Mouse (Mus musculus) heart, adult 11 months (tissue): ENCODE measurements around the gene Itgb2.

ENCODE experiments used
- DNase-seq: peaks from one replicate; pipeline ENCODE4 v3.0.0; 2022

Itgb2 gene

DNA sequence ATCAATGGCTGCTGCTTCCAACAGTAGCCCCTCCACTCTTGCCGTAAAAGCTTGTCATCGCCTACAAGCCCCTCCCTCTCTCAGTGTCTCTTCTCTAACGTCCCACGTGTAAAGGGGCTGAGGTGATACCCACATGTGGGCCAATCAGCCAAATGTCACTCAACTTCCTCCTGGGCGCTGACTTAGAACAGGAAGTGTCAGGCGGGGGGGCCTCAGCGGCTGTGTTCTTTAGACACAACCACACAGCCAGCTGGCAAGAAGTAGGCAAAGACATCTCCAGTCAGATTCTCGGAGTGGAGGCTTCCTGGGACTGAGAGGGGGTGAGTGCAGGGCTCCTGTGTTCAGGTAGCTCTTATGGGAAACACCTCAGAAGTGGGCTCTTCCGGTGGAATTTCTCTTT lies at the start of gene Itgb2:
TSS of gene Itgb2 (plus strand) at position 113 of the 400 bp plus-strand sequence.
- DNase-seq: peak; percentile 97

DNA sequence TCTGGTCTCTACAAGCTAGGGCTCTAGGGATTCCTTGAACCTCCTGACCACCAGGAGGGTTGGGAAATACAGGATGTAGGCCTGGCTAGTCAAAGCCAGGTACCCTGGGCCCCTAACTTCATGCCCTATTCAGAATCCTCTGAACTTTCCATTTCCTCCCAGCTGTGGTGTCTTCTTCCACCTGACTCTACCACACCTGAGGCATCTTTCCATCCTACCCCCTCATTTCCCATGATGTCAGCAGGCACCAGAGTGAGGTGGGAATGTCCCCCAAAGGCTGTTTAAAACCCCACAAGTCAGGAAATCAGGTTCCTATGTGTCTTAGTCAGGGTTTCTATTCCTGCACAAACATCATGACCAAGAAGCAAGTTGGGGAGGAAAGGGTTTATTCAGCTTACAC lies 48.2 kb upstream of the Itgb2 start:
- no peak for DNase-seq

DNA sequence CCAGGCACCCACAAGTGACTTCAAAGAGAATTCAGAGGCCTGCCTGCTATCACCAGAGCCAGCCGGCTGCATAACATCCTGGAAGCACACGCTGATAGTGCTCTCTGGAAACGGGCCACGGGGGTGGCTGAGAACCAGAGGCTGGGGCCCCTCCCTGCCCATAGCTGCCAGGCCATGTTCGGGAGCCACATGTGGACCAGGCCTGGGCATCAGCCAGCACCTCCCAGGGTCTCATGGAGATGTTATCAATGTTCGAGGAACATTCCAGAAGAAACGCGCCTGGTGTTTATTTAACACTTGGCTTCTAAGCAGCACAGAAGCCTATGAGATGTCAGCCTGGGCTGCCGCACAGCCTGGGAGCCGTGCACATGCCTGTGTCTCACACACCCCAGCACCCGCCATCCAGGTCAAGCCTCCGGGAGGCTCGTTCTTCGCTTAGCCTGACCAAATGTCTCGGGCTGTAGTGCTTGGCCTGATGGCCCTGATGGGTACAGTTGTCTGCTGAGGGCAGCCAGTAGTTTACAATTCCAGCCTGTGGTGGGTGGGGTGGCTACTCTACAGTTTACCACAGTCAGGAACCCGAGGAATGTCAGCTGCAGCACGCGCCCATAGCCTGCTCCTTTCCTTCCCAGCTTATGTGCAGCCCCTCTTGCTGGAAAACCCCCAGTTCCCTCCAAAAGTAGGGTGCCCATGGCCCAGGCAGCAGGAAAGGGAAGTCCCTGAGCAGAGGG lies 45.7 kb upstream of the Itgb2 start:
- peak; percentile 99 for DNase-seq

DNA sequence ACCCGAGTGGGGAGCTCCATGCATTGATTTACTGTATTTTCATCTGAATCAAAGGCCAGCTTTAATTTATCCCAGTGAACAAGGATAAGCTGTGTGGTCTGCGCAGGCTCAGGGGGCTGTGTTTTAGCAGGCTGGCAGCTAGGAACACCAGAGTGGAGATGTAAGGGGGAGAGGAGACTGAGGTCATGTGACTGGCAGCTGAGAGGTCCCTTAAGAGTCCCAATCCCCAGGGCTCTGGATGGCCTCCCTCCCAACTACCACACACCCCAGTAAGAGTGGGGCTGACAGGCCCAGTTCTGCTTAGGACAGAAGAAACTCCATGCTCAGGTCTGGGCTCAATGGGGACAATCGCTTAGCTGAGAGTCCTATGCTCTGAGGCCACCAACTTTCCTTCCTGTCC lies 44.3 kb upstream of the Itgb2 start:
- no peak for DNase-seq

DNA sequence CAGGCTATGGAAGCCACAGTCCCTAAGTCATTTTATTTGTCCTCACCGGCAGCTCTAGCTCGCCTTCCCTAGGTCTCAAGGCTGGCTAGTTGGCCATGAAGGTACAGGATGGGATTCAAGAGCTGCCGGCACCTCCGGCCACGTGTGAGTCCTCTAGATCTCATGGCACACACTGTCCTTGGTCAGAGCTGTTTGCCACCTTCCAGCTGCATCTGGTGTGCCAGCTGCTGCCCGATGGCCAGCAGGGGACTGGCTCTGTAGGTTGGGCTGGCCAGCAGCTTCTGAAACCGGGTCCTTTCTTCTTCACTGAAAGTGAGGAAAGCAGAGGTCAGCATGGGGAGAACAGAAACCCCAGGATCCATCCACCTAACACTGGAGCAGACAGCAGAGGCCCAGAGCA lies 41.9 kb upstream of the Itgb2 start:
- DNase-seq: peak; percentile 95

DNA sequence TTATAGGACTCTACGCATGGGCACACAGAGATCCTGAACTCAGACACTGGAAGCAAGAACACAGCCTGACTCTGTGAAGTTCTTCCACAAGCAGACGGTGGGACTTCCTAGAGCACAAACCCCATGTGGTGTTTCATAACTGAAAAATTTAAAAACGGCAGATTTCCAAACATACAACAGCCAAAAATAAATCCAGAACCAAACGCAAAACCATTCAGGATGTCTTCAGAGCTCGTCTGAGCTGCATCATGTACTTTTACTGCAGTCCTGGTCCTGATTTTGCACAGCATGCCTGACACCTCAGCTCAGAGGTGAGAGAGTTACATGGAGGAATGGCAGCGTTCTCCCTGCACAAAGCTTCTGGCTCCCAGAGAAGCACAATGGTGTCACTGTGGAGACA lies 38.5 kb upstream of the Itgb2 start:
- no peak for DNase-seq

DNA sequence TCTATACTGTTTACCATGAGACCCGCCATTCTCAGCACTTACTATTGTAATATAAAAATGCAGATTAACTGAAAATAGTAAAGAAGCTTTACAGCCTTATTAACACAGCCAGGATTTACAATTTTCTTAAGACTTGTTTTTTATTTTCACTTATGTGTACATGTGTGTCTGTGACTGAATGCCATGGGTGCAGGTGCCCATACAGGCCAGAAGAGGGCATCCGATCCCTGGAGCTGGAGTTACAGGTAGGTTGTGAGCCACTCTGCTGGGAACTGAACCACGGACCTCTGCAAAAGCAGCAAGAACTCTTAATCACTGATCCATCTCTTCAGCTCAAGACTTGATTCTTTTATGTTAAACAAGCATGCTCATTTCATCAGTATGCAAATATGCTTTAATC lies 37.2 kb upstream of the Itgb2 start:
- no peak for DNase-seq

DNA sequence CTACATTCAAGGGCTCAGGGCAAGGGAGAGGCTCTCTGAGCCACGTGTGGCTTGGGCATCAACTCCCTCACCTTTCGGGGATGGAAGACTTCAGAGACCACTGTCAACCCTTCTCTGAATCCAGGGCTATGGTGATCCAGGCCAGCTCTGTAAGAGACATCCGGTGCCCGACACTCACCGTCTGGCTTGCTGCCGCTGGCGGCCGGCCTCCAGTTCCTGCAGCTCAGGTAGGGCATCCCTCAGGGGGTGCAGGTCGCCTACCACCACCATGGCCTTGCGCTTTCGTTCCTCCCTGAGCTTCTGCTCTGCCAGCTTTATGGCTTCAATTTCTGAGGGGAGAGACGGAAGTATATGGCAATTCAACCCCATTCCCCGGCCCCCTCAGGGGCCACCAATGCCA lies 32.9 kb upstream of the Itgb2 start:
- DNase-seq: no peak

DNA sequence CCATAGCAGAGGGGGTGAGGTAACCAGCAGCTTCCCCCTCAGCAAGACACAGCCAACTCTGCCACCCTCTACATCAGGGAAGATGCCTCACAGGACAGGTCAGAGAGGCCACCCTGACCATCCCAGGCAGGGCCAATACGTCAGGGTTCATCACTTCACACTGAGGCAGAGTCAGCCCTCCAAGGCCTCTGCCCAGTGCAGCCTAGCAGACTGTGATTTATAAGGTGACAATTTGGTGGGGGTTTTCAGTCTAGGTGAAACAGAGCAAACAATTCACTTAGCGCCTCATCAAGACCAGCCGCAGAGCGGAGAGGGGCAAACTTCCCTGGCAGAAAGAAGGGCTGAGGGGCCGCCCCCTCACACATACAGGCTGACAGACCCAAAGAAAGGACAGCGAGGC lies 31.8 kb upstream of the Itgb2 start:
- no peak for DNase-seq

DNA sequence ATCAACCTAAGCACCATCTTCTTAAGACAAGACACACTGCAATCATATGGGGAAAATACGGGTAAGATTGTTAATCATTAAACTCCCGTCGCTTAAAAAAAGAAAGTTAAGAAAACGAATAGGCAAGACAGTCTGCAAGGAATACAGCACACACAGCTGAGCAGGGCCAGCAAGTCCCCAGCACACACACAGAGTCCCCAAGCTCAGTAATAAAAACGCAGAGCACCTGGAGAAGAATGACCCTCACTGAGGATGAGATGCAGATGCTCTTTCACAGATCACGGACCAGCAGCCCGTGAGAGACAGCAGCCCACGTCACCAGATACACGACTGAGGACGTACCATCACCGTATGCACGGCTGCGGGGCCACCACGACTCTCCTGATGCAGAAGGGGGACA lies 29.4 kb upstream of the Itgb2 start:
- DNase-seq: no peak

DNA sequence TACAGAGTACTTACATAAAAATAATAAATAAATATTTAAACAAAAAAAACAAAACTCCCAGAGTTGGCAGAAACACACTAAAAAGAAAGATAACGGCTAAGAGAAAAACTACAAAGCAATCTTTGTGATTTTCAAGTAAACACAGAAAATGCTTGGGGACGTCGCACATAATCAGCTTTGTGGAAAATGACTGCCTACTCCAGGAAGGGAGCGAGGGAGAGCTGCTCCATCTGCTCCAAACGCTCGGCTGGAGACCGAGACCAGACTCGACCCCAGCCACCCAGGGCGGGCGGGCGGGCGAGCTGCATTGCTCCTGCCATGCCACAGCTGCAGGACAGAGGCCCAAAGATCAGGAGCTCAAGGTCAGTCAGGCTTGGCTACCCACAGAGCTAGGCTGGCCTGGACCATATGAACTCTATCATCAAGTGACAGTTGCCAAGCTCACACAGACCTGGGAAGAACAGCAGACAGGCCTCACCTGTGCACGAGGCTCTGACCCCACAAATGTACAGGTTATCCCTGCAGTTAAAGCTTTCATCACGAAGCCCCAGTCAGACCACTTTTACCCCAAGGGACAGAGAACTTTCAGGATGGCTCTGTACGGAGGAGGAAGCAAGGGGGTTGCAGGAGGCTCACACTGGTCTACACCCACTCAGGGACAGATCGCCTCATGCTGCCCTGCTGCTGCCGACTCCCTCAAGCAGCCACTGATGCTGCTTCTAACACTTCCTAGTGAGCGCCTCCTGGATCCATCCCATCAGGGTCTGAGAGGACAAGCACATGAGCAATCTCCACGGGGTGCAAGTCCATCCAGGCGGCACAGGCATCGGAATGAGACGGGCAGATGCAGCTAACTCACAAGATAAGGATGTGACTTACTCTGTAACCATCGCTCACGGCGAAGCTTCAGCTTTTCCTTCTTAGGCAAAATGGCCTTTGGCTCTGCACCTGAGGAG lies 26.8 kb upstream of the Itgb2 start:
- DNase-seq: no peak

DNA sequence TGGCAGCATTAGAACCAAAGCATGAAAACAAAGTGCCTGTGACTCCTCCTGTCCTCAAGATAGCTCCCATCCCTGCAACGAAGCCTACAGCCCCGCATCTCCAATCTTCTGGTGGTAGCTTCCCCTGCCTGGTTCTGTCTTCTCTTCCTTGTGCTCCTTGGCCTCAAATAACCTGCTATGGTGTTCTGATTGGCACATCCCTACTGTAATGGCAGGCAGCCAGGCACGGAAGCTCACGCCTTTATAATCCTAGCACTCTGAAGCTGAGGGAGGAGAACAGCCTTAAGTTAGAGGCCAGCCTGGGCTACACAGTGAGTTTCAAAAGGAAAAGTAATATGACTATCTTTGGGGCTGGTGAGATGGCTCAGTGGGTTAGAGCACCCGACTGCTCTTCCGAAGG lies 25.9 kb upstream of the Itgb2 start:
- DNase-seq: no peak

DNA sequence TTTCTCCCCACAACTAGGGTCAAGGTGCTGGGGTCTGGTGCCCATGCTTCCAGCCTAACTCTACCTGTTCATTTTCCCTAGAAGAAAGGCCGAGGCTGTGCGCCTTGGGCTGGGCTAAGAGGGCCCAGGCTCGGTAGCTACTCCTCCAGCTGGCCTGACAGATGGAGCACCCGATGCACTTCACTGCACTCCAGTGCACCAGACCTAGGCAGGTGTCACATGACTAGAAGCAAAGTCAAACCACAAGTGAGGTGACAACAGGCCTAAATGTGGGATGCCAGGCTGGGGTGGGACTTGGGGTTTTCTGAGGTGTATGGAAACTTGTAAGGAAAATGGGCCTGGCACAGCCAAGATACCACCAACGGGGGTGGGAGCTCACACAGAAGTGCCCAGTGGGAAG lies 23.5 kb upstream of the Itgb2 start:
- DNase-seq: peak; percentile 95

DNA sequence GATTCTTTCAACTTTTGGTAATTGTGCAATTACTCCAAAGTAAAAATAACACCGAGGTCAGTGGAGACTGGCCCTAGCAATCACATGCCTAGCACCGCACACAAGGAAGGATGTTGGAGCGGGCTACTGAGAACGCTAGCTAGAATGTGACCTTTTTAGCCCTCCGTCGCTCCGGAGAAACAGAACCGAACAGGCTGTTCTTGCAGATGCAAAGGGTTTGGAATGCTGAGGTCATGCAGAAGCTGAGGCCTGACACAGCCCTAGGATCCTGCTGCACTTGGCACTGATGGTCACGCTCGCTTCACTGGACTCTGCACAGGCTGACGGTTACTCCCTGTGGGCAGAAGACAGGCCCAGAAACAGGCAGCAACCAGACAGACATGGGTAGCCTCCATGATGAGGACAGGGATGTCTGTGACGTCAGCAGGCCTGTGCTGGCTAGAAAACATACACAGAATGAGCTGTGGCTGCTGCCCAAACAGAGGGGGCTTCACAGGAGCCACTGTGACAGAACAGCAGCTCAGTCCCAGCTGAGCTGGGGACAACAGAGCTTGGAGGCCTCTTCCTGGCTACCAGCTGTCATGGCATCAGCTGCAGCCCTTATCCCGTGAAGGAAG lies 23.0 kb upstream of the Itgb2 start:
- peak; percentile 99 for DNase-seq

DNA sequence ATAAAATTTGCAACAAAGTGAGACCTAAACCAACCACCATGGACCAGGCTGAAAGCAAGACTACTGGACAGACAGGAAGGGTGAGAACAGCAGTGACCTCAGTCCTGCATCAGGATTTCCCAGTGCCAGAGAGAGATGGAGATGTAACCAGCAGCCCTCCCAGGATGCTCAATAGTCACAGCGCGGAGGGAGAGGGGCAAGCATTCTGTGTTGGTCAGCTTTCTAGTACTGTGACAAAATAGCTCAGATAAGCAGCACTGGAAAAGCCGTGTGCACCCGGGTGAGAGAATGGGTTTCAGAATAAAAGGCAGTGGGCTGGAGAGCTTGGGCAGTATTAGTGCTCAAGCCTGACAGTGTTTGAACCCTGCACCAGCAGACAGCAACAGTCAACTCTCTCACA lies 22.3 kb upstream of the Itgb2 start:
- peak; percentile 93 for DNase-seq

DNA sequence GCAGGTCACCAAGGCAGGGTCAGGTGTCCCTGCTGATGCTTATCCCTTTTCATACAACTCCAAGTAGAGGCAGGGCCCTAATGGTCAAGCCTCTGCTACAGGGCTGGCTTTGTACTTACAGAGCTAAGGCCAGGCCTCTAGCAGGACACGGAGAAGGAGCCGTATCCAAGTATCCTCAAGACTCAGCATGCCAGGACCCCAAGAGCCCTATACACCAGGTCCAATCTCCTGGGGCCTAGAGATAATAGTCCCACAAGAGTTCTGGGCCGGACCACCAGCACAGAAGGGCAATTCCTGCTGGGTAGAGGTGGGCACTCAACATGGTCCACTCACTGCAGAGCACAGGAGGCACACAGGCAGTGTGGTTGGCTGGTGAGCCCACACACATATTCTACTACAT lies 21.3 kb upstream of the Itgb2 start:
- peak; percentile 91 for DNase-seq

DNA sequence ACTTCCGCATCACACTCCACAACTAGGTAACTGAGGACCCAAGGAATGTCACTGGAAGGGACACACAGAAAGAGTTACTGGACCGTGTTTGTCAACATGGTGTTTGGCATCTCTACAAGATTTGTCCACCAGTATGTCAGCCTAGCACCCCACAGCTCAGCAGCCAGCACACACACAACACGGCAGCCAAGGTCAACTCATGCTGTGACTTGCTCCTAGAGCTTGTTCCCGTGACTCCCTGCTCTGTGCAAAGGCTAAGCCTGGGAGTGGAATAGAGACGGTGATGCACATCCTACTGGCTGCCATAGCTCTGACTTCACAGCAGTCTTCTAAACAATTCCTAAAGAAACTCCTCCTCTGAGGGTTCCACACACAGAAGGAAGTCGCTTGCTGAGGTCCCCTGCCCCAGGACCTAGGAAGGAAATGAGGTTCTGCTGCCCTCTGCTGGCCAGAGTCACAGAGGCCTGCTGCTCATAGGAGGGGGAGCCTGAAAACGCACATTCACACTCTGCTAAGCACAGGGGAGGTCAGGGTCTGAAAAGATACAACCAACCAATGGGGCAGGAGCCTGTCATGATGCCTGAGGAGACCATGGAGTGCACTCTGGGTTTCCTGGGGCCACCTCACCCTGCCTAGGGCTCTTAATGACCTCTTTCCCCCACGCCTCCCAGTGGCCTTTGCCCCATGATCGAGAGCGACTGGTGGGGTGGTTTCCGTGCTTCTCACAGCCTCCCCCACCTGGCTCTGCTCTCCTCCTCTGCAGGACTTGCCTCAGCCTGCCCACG lies 20.5 kb upstream of the Itgb2 start:
- peak; percentile 98 for DNase-seq

DNA sequence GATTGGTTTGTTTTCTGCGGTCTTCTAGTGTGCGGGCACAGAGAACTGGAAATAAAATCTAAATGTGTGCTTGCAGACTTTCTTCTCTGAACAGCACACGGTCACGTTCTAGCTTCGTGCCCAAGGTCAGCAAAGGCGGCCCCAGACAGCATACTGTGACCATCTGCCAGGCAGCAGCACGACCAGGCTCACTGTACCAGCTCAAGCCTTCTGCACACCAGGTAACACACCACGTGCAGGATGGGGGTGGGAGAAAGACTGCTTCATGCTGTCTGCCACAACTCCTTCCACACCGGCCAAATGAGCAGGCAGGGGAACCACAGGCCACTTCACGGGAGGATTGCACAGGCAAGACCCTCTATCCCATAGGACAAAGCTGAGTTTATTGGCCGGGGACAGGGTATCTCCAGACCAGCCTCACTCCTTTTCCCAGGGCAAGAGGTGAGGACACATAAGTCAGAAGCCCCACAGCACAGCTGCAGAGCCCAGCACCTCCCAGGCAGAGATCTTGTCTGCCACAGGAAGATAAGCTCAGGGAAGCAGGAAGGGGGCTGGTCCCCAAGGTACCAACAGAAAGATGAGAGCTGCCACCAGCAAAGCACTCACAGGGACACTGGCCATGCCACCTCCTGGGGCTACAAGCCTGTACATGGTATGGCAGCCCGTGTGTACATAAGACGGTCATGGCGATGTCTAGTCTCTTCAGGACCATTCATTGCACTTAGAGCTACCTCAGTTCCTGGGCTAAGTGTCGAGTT lies 19.6 kb upstream of the Itgb2 start:
- peak; percentile 91 for DNase-seq

DNA sequence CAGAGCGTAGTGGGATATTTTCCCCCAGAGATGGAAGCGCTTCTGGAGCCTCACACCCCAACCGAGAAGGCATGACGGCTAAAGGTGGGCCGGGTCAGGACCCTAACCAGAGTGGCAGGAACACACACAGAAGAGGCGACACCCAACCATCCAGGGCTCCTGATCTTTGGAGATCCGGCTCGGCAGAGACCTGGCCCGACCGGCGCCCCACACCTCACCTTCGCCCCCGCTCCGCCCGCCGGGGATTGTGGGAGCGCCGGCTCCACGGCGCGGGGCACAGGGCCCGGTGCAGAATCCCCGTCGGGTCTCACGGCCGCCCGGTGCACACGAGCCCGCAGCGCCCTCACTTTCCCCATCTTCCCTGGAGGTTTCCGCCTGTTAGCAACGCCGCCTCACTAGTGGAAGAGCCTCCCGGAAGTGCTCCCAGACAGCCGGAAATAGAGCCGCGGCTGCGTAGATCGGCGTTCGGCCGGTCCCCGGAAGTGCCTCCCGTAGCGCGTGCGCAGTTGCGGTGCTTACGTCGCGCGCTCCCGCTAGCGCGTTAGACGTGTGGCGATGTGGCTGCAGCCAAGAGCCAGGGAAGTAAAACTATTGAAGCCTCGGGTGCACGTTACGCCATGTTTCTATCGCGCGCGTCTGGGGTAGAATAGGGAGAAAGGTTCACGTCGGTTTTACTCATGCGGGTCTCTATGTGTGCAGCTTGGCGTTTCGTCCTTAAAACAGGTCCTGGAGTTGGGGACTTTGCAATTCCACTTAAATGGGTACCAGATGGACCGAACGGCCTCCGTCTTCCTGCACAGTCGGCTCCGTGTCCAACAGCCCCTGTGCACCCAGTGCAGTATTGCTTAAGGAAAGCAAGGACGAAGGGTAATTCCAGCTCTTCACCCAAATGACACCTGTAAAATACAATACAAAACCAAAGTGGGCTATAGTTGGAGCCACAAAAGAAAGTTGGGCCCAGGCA lies 14.4 kb upstream of the Itgb2 start, which contains the start of gene Fam207a:
TSS of gene Fam207a (minus strand) at position 401 of the 964 bp plus-strand sequence.
- DNase-seq: peak; percentile 99

DNA sequence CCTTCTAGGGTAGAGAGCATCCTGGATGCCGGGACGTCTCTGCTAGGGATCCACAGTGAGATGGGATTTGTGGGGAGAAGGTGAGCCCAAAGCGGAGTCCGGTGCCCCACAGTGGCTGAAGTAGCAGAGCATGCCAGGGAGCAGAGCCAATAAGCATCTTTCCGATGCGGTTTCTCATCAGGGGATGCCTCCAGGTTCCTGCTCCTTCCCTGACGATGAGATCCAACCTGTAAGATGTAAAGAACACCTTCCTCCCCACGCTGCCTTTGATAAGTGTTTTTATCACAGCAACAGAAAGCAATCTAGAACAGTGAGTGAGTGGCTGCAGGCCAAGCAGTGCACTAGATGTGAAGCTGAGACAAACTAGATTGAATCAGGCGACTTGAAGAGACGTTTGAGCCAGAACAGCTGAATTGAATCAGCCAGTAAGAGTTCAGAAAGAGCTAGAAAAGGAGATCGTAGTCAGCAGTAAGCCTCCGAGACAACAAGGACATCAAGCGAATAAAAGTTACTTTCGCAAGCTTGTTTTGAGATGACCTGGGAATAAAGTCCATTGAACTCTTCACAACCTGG lies 13.6 kb upstream of the Itgb2 start:
- DNase-seq: peak; percentile 92
